Mouse (Mus musculus) MEL (cell line): ENCODE measurements around the gene Sptbn1.

Source experiments
- CHD1 ChIP-seq: IDR thresholded peaks from 2 replicates; pipeline ENCODE4 v1.6.1; 2012; ENCODE audit warnings: low read depth, mild to moderate bottlenecking, inconsistent platforms, low read length, improper control_type of control experiment
- CTCF ChIP-seq, 3 experiments: IDR thresholded peaks in 2 of 3; conservative IDR thresholded peaks in 1 of 3; 2 replicates each; pipeline ENCODE4 v1.5.1; 2011 to 2012; ENCODE audit warnings: low read length in 3 of 3, low read depth in 2 of 3, mild to moderate bottlenecking in 2 of 3, improper control_type of control experiment in 1 of 3, inconsistent platforms in 1 of 3, mixed read lengths in 1 of 3, moderate library complexity in 1 of 3; ENCODE audit not compliant: control insufficient read depth in 1 of 3, insufficient read depth in 1 of 3, poor library complexity in 1 of 3, severe bottlenecking in 1 of 3
- POLR2A ChIP-seq, 2 experiments: IDR thresholded peaks; 2 replicates each; pipeline ENCODE4 v1.6.1; 2011 to 2012; ENCODE audit warnings: low read length in 2 of 2, mild to moderate bottlenecking in 2 of 2, control low read depth in 1 of 2, improper control_type of control experiment in 1 of 2, low read depth in 1 of 2, moderate library complexity in 1 of 2; ENCODE audit not compliant: control insufficient read depth in 1 of 2, insufficient read depth in 1 of 2, poor library complexity in 1 of 2
- TAL1 ChIP-seq: IDR thresholded peaks from 2 replicates; pipeline ENCODE4 v1.6.1; 2012; ENCODE audit warnings: mild to moderate bottlenecking, inconsistent platforms, low read length, moderate library complexity, mixed read lengths

- no peak for TF ChIP-seq POLR2A (IDR thresholded peaks at IDR 0.05; ENCODE audit: control insufficient read depth in 1 of 2, insufficient read depth in 1 of 2, low read depth in 1 of 2, low read length in 2 of 2, poor library complexity in 1 of 2)
- no peak for TF ChIP-seq TAL1
- TF ChIP-seq CHD1 = no peak
- TF ChIP-seq CTCF (IDR thresholded peaks at IDR 0.05 in 2 of 3, conservative IDR thresholded peaks at IDR 0.05 in 1 of 3; ENCODE audit: control insufficient read depth in 1 of 3, insufficient read depth in 1 of 3, low read depth in 2 of 3, low read length in 3 of 3, poor library complexity in 1 of 3, severe bottlenecking in 1 of 3) = no peak
Measured at GRCm38 (mm10) chr11:30292221-30293160, 24.5 kb upstream of the Sptbn1 start.
